Mouse (Mus musculus) kidney, postnatal 36 days (tissue): ENCODE data around the gene 4921524J17Rik.
A peak's percentile ranks its signal among the peaks of the same experiment; 100 is the strongest.

Experiments
- DNase-seq, 2 experiments: peaks; one replicate each; pipeline ENCODE4 v3.0.0; 2021 to 2022; ENCODE audit warnings: mixed read lengths in 2 of 2

4921524J17Rik gene

GRCm38 (mm10) chr8:85432168-85433016, at the start of gene 4921524J17Rik:
TSS of gene 4921524J17Rik (minus strand) at chr8:85432833.
- peak; percentile 97 to 99 for DNase-seq

DNA sequence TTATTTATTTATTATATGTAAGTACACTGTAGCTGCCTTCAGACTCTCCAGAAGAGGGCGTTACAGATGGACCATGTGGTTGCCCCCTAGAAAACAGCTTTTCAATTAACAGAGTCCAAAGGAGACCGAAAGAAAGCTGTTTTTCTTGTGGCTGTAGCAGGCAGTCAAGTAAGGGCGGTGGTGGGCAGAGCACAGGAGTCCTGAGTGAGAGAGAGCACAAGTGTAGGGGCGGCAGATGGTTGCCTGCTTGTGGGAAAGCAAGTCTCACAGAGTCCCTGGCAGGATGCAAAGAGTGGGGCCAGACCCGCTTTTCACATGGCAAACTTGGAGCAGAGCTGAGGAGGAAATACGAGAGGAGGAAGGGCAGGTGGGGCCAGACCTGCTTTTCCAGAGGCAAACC, 49.8 kb upstream of the 4921524J17Rik start:
- DNase-seq = peak in 1 of 2 experiments; percentile 30

- DNase-seq = peak; percentile 30 to 59
Measured at GRCm38 (mm10) chr8:85481900-85482299, 49.3 kb upstream of the 4921524J17Rik start.

DNA sequence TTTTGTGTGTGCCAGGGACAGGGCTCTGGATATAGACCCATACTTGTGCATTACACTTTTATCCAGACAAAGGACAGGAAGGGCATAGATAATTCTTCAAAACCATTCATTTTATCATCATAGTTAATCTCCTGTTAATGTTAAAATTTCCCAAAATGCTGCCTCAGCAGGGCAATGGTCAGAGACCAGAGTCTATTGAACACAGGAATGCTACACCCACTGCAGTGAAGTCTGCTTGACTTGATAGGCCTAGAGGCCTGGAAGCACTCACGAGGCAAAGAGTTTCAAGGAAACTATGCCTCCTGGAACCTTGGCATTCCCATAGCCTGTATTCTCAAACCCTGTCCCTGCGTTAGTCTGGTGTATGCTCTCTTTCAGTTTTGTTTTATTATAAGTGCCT, 47.1 kb upstream of the 4921524J17Rik start:
- DNase-seq = peak; percentile 61 to 62

- DNase-seq = peak in 1 of 2 experiments; percentile 27
Measured at GRCm38 (mm10) chr8:85478397-85478796, 45.8 kb upstream of the 4921524J17Rik start.

DNA sequence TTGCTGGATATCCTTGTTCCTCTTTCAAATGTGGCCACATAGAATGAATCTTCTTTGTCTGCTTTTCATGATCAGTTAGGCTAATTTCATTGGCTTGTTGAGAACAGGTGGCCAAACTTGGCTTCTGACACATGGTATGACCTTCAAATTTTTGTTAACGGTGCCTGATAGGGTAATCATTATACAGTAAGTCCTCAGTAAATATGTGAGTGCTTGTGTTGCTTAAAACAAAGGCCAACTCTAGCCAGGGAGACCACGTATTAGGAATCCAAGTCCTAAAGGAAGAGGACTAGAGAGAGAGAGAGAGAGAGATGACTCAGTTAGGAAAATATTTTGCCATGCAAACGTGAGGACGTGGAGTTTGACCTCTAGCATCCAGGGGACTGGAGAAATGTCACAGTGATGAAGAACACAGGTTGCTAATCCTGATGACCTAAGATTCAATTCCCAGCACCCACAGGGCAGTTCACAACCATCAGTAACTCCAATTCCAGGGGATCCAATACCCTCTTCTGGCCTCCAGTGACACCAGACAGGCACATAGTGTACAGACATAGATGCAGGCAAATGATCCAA, 44.4 kb upstream of the 4921524J17Rik start:
- DNase-seq = peak; percentile 30 to 36

- no peak for DNase-seq
Measured at GRCm38 (mm10) chr8:85474924-85475323, 42.3 kb upstream of the 4921524J17Rik start.

DNA sequence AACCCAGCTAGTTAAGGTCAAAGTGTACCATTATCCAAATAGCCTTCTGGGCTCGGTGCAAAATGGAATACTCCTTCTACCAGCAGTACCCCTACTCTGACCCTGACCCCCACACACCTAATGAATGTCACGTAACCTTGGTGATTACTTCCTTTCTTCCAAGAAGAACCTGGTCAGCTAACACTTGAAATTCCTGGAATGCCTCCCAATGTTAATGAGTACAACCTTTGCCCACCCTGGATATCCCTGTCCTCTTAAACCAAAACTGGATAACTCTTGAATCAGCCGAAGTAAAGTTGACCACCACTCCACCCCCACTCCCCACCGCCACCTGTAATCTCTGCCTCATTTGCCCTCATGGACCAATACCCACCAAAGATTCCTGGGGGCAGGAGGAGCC, 40.6 kb upstream of the 4921524J17Rik start:
- DNase-seq = peak; percentile 57 to 71

DNA sequence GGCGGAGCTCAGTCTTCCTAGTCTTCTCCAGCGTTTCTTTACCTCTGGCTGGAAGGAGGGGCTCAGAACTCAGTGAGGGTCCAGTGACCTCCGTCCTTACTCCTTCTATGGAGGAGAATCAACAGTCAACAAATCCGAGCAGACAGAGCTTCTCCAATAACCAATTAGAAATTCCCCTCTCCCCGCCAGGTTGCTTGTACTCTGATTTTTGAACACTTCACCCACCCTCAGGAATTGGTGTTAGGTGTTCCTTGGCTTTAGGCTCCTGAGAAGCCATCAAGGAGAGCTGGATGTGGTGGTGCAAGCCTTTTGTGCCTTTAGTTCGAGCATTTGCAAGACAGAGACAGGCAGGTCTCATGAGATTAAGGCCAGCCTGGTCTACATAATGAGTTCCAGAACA, 40.2 kb upstream of the 4921524J17Rik start:
- DNase-seq = no peak

GRCm38 (mm10) chr8:85470753-85471152, 38.1 kb upstream of the 4921524J17Rik start:
- no peak for DNase-seq

GRCm38 (mm10) chr8:85466056-85466455, 33.4 kb upstream of the 4921524J17Rik start:
- DNase-seq = peak in 1 of 2 experiments; percentile 48

DNA sequence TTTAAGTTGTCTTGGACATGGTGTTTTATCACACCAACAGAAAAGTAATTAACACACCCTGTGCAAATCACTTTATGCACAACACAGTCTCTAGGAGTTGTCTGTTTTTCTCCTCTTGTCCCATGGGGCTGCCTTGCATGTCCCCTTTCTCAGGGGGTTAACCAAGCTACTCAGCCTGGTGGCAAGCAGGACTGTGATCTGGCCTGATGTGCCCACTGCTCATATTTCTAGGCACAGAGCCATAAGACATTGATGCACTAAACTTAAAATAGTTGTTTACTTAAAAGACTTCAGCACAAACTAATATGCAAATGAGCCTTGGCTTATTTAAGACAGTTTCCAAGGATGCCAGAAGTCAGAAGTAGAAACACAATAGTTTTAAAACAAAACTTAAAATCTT, 31.7 kb upstream of the 4921524J17Rik start:
- DNase-seq = no peak

GRCm38 (mm10) chr8:85462441-85462840, 29.8 kb upstream of the 4921524J17Rik start:
- DNase-seq = peak; percentile 78 to 92

GRCm38 (mm10) chr8:85461377-85461776, 28.7 kb upstream of the 4921524J17Rik start:
- peak; percentile 28 to 57 for DNase-seq

- peak; percentile 35 to 42 for DNase-seq
Measured at GRCm38 (mm10) chr8:85460804-85461203, 28.2 kb upstream of the 4921524J17Rik start.

GRCm38 (mm10) chr8:85459582-85459981, 26.9 kb upstream of the 4921524J17Rik start:
- no peak for DNase-seq

- peak; percentile 64 to 86 for DNase-seq
Measured at GRCm38 (mm10) chr8:85456536-85456935, 23.9 kb upstream of the 4921524J17Rik start.

DNA sequence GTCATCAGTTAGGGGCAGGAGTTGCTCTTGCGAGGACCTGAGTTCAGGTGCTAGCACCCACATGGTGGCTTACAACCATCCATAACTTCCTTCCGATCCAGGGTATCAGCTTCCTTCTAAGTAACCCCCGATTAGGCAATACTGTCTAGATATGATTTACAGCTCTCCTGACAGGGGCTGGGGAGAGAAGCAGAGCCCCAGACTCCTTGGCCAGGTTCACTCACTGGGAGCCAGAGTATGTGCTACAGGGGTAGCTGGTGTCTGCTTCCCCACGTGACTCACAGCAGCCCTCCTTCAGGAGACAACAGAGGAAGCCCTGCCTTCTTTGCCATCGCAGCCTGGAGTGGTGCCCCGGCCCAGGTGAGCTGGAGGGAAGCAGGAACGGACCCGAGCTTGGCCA, 22.1 kb upstream of the 4921524J17Rik start:
- no peak for DNase-seq

DNA sequence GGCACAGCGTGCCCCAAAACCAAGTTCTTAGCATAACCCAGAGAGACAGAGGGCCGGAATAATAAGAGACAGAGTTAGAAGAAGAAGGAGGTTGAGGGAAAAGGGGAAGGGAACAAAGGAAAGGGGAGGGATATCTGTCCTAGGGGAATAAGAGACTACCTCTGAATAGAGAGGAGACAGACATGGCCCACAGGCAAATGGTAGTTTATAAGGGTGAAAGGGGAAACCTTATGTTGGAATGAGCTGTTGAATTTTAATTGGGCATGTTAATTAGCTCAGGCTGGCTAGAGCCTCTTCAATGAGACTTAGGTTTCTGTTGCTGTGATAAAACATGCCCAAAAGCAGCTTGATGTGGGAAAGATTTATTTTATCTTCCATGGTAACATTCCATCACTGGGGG, 20.6 kb upstream of the 4921524J17Rik start:
- DNase-seq = no peak

DNA sequence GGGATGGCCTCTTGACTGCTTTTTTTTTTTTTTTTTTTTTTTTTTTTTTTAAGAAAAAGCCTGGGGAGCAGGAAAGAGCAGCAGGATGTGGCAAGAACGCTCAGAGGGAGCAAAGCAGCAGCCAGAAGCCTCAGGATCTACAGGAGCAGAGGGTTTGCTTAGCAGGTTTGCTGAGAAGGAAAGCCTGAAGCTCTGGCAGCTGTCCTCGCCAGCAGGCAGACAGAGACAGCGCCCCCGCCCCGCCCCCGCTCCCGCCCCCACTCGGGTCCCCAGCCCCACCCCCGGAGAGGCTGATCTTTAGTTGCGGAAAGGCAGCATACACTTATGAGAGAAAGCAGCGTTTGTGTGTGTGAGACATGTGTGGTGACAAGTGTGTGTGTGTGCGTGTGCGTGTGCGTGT, 19.7 kb upstream of the 4921524J17Rik start:
- DNase-seq = no peak

GRCm38 (mm10) chr8:85450335-85450734, 17.7 kb upstream of the 4921524J17Rik start:
- no peak for DNase-seq

DNA sequence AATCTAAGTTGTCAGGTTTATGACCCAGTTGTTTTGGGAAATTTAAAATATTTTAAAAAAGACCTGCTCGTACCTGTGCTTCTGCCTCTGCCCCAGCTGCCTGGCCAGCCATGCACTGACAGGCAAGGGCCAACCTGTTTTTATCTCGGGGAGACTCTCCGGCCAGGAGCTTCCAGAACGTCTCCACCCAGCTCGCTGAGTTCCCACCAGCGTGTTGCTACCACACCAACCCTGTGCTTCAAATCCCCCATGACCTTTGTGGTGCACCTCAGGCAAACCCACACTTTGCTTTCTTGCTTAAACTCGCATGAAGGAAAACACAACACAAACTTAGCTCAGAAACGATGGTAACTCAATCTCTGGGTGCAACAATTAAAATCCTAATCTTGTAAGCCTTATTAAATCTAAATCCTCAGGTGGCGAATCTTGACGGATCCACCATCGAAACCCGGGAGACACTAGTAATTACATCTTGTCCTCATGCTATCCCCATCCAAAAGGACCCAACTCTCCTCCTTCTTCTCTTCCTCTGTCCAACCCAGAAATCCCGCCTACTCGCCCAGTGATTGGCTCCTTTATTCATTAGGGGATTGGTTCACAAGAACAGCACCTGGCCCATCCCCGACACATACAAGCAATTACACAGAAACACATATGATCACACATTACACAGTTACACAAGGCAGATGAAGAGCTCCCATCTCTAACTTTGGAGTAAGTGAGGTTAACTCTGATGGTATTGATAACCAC, 13.5 kb upstream of the 4921524J17Rik start:
- no peak for DNase-seq

DNA sequence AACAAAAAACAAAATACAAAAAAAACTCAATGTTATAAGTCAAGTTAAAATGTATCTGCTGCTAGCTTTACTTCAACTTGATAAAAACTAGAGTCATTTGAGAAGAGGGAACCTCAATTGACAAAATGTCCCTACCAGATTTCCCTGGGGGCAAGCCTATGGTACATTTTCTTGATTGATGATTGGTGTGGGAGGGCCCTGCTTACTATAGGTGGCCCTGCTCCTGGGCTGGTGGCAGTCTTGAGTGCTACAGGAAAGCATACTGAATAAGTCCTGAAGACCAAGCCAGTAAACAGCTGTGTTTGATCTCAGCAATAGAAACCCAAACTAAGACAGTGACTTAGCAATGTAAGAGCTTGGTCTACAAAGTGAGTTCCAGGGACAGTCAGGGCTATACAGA, 11.5 kb upstream of the 4921524J17Rik start:
- DNase-seq = no peak
